Mouse (Mus musculus) ES-Bruce4 (cell line): Measurements from ENCODE around the gene Nmnat2. TPM values are rescaled to one million over a fixed set of nuclear protein-coding genes. Genes with fewer than 3 reads are reported as not detected.

Source experiments
- H3K27ac ChIP-seq: 2 replicates; pipeline ENCODE4 v1.5.1; 2012; ENCODE audit warnings: low read length, inconsistent platforms; ENCODE audit not compliant: insufficient read depth
- H3K27me3 ChIP-seq: 2 replicates; pipeline ENCODE4 v1.6.1; 2012; ENCODE audit warnings: mild to moderate bottlenecking, low read length, inconsistent platforms; ENCODE audit not compliant: control insufficient read depth, poor library complexity, insufficient read depth, severe bottlenecking
- H3K36me3 ChIP-seq: 2 replicates; pipeline ENCODE4 v1.6.1; 2012; ENCODE audit warnings: inconsistent platforms, mild to moderate bottlenecking, low read length, moderate library complexity; ENCODE audit not compliant: control insufficient read depth, poor library complexity, insufficient read depth, severe bottlenecking
- H3K4me1 ChIP-seq: one replicate; pipeline ENCODE4 v1.8.1; 2011; ENCODE audit warnings: low read length; ENCODE audit not compliant: control insufficient read depth, insufficient read depth
- H3K4me3 ChIP-seq: 2 replicates; pipeline ENCODE4 v1.5.1; 2011; ENCODE audit warnings: low read depth, mild to moderate bottlenecking, low read length
- H3K9ac ChIP-seq: 2 replicates; pipeline ENCODE4 v1.6.1; 2012; ENCODE audit warnings: low read depth, mild to moderate bottlenecking, inconsistent platforms; ENCODE audit not compliant: poor library complexity, severe bottlenecking
- H3K9me3 ChIP-seq: replicated peaks from 2 replicates; pipeline ENCODE4 v1.6.1; 2012; ENCODE audit warnings: mild to moderate bottlenecking, low read length, inconsistent platforms; ENCODE audit not compliant: control insufficient read depth, poor library complexity, insufficient read depth, severe bottlenecking
- CTCF ChIP-seq: IDR thresholded peaks from one replicate; pipeline ENCODE4 v1.8.1; 2011; ENCODE audit warnings: low read depth, low read length
- EP300 ChIP-seq: IDR thresholded peaks from 2 replicates; pipeline ENCODE4 v1.6.1; 2011; ENCODE audit warnings: low read depth, low read length; ENCODE audit not compliant: insufficient read depth
- POLR2A ChIP-seq: IDR thresholded peaks from one replicate; pipeline ENCODE4 v1.8.1; 2011; ENCODE audit warnings: low read length; ENCODE audit not compliant: insufficient read depth
- polyA plus RNA-seq: library from polyadenylated mRNA; stranded (reverse); fragments of >200 nt; gene quantifications from 2 replicates; pipeline ENCODE4 v1.2.4, GENCODE M21; 2011; ENCODE audit warnings: low read depth; ENCODE audit not compliant: missing spikeins, insufficient read depth, insufficient read length

The Nmnat2 gene
- polyA plus RNA-seq, 1 experiment = 35.6 TPM

DNA sequence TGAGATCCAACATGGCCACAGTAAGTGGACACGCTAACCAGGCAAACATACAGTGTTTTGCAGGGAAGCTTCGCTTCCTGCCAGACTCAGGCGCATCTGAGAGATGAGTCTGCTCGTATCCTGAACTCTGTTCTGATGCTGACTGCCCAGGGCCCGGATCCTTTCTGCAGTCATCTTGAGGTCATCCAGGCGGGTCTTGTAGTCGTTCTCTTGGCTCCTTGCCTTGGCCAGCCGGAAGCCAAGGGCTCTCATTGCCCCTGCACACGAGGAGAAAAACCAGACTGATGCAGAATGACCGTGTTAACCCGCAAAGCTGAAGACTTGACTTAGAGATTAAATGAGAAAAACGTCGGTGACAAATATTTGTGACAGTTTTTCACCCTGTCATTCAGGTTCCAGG is 181.9 kb downstream of the Nmnat2 start:
- no peaks in the 10 kb centered on the region for H3K36me3 ChIP-seq
- H3K4me3 ChIP-seq = no peak overlapping the region
- H3K27me3 ChIP-seq = no peaks in the 10 kb centered on the region
- H3K9ac ChIP-seq = no peak overlapping the region
- H3K4me1 ChIP-seq = no peaks in the 10 kb centered on the region
- no peak overlapping the region for H3K27ac ChIP-seq
- no peaks in the 10 kb centered on the region for H3K9me3 ChIP-seq
- TF ChIP-seq CTCF (no peak), EP300 (no peak)

DNA sequence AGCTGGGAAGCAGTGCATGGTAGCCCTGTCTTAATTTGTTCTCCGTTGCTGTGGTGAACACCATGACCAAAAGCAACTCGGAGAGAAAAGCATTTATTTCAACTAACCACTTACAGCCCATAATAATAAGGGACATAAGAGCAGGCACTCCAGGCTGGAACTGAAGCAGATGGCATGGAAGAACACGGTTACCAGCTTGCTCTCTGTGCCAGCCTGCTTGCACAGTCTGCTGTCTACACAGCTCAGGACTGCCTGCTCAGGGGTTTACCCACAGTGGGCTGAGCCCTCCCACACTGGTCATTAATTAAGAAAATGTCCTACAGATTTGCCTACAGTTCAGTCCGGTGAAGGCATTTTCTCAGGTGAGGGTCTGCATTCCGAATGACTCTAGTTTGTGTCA is 183.7 kb downstream of the Nmnat2 start:
- no peaks in the 10 kb centered on the region for H3K27me3 ChIP-seq
- H3K36me3 ChIP-seq = no peaks in the 10 kb centered on the region
- no peak overlapping the region for H3K9ac ChIP-seq
- H3K4me1 ChIP-seq = no peaks in the 10 kb centered on the region
- H3K4me3 ChIP-seq = no peak overlapping the region
- H3K9me3 ChIP-seq = no peaks in the 10 kb centered on the region
- no peak for TF ChIP-seq CTCF
- TF ChIP-seq EP300 = no peak
- TF ChIP-seq POLR2A = no peak
- H3K27ac ChIP-seq = no peak overlapping the region

DNA sequence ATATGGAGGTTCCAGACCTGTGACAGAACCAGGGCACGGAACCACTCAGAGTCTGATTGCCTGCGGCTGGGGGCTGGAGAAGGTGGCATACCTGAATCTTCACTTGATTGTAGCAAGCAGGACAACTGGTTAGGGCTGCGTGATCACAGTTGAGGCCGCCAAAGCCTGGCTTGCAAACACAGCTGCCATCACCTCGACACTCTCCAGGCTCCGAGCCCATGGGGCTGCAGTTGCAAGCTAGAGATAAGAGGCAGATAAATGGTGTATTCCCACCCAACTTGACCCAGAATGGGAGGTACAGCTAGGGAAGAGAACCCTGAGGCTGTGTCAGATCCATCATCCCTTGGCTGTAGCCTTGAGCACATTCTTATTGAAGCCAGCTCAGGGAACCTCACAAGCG is 184.8 kb downstream of the Nmnat2 start:
- Histone ChIP-seq H3K27me3 (no peaks in the 10 kb centered on the region), H3K4me3 (no peak overlapping the region), H3K9ac (no peak overlapping the region), H3K36me3 (no peaks in the 10 kb centered on the region), H3K9me3 (no peaks in the 10 kb centered on the region), H3K4me1 (no peaks in the 10 kb centered on the region), H3K27ac (no peak overlapping the region)
- no peak for TF ChIP-seq POLR2A
- TF ChIP-seq CTCF = no peak
- TF ChIP-seq EP300 = no peak

DNA sequence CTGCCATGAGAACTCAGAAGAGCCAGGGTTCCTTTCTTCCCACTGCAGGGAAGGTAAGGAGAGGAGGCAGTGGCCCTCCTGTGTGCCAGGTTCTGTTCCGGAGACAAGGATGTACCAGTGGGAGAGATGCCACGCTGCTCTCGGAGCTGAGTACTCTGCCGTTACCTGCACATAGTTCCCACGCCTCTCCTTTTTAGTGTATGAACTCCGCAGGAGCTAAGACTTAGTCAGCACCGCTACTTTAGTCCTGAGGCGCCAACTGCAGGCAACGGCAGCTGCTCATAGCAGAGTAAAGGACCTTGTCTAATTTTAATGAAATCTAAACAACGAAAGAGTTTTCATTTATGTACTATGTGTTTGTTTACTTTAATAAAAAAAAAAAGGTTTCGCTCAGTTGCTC is 185.5 kb downstream of the Nmnat2 start:
- no peak for TF ChIP-seq CTCF
- TF ChIP-seq EP300 = no peak
- H3K4me3 ChIP-seq = no peak overlapping the region
- no peaks in the 10 kb centered on the region for H3K4me1 ChIP-seq
- H3K9me3 ChIP-seq = no peaks in the 10 kb centered on the region
- H3K9ac ChIP-seq = no peak overlapping the region
- H3K27me3 ChIP-seq = no peaks in the 10 kb centered on the region
- H3K36me3 ChIP-seq = no peaks in the 10 kb centered on the region
- H3K27ac ChIP-seq = no peak overlapping the region

DNA sequence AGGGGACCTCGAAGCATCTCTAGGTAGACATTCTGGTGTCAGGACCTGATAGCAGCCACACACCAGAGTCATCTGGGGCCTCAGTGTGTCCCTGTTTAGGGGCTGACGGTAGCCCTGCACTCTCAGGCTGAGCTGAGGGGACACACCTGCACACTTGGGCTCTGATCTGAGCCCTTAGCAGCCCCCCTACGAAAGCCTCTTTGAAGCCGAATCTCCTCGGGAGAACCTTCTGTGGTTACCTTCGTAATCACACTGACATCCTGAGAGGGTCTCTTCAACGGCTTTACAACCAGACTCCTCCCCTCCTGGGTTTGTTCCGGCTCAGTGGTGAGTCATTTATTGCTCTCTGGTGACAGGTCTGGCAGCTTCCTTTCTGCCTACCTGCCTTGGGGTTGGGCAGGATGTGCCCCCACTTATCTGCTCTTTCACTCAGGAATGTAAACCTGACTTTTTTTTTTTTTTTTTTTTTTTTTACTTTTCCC is 186.0 kb downstream of the Nmnat2 start:
- H3K4me3 ChIP-seq = no peak overlapping the region
- H3K4me1 ChIP-seq = no peaks in the 10 kb centered on the region
- no peak for TF ChIP-seq CTCF
- TF ChIP-seq POLR2A = no peak
- H3K27me3 ChIP-seq = no peaks in the 10 kb centered on the region
- H3K9ac ChIP-seq = no peak overlapping the region
- H3K36me3 ChIP-seq = no peaks in the 10 kb centered on the region
- H3K27ac ChIP-seq = no peak overlapping the region
- H3K9me3 ChIP-seq = no peaks in the 10 kb centered on the region

DNA sequence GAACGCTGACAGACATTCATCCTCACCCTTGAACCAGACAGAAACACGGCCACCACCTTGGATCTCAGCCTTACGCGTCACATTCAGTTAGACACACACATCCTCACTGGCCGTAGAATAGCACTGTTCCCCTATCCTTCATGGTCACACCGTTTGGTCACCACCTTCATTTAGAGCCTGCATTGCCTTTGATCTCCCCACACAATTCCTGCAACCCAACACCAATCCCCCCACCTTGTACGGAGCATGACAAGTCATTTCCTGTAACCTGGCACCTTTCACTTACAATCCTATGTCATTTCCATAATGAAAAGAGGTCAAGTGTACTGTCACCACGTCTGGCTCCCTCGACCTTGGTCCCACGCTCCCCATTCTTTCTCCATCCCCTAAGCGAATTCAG is 189.2 kb downstream of the Nmnat2 start:
- H3K9me3 ChIP-seq = no peaks in the 10 kb centered on the region
- H3K9ac ChIP-seq = no peak overlapping the region
- H3K36me3 ChIP-seq = no peaks in the 10 kb centered on the region
- H3K4me3 ChIP-seq = no peak overlapping the region
- H3K27me3 ChIP-seq = no peaks in the 10 kb centered on the region
- no peak overlapping the region for H3K27ac ChIP-seq
- no peaks in the 10 kb centered on the region for H3K4me1 ChIP-seq
- TF ChIP-seq EP300 (no peak), POLR2A (no peak), CTCF (no peak)
